Mouse (Mus musculus): ENCODE measurements around the gene B230118H07Rik. TPM values are rescaled to one million over a fixed set of nuclear protein-coding genes. Genes with fewer than 3 reads are reported as not detected.

B230118H07Rik gene
- 10 to 100 TPM; 31.8 to 39.8 (median 35.8) TPM for total RNA-seq (2022)

- DNase-seq (ENCODE audit: low spot score in 2 of 2): no peak
Observed at GRCm38 (mm10) chr2:101649114-101649671, at the start of gene B230118H07Rik, which contains the start of gene Rag1. TSS of gene B230118H07Rik (minus strand) at chr2:101649532. TSS of gene Rag1 (minus strand) at chr2:101649501.

- no peak for DNase-seq (ENCODE audit: low spot score in 2 of 2)
Observed at GRCm38 (mm10) chr2:101695584-101695983, 46.3 kb upstream of the B230118H07Rik start.

GRCm38 (mm10) chr2:101693577-101694215, 44.4 kb upstream of the B230118H07Rik start:
- no peak for DNase-seq (ENCODE audit: low spot score in 2 of 2)

GRCm38 (mm10) chr2:101693043-101693442, 43.7 kb upstream of the B230118H07Rik start:
- DNase-seq (ENCODE audit: low spot score in 2 of 2): no peak

- no peak for DNase-seq (ENCODE audit: low spot score in 2 of 2)
Observed at GRCm38 (mm10) chr2:101690252-101690827, 41.0 kb upstream of the B230118H07Rik start.

- no peak for DNase-seq (ENCODE audit: low spot score in 2 of 2)
Observed at GRCm38 (mm10) chr2:101688011-101688410, 38.7 kb upstream of the B230118H07Rik start.

GRCm38 (mm10) chr2:101684421-101684820, 35.1 kb upstream of the B230118H07Rik start:
- no peak for DNase-seq (ENCODE audit: low spot score in 2 of 2)

GRCm38 (mm10) chr2:101679164-101679784, 29.9 kb upstream of the B230118H07Rik start:
- DNase-seq (ENCODE audit: low spot score in 2 of 2): no peak

- peak; percentile 71 to 83 for DNase-seq (ENCODE audit: low spot score in 2 of 2)
Observed at GRCm38 (mm10) chr2:101678236-101679021, 29.1 kb upstream of the B230118H07Rik start, which contains the start of gene Traf6. TSS of gene Traf6 (plus strand) at chr2:101678429.

GRCm38 (mm10) chr2:101673547-101673946, 24.2 kb upstream of the B230118H07Rik start:
- no peak for DNase-seq (ENCODE audit: low spot score in 2 of 2)

- no peak for DNase-seq (ENCODE audit: low spot score in 2 of 2)
Observed at GRCm38 (mm10) chr2:101668751-101669150, 19.4 kb upstream of the B230118H07Rik start.

GRCm38 (mm10) chr2:101665703-101666092, 16.4 kb upstream of the B230118H07Rik start:
- no peak for DNase-seq (ENCODE audit: low spot score in 2 of 2)

GRCm38 (mm10) chr2:101665058-101665702, 15.8 kb upstream of the B230118H07Rik start:
- peak; percentile 82 to 85 for DNase-seq (ENCODE audit: low spot score in 2 of 2)

GRCm38 (mm10) chr2:101660536-101660935, 11.2 kb upstream of the B230118H07Rik start:
- no peak for DNase-seq (ENCODE audit: low spot score in 2 of 2)

- peak; percentile 46 to 85 for DNase-seq (ENCODE audit: low spot score in 2 of 2)
Observed at GRCm38 (mm10) chr2:101652921-101653597, 3.7 kb upstream of the B230118H07Rik start.

GRCm38 (mm10) chr2:101652204-101652920, 3.0 kb upstream of the B230118H07Rik start:
- no peak for DNase-seq (ENCODE audit: low spot score in 2 of 2)

GRCm38 (mm10) chr2:101650446-101650845, 1.1 kb upstream of the B230118H07Rik start:
- no peak for DNase-seq (ENCODE audit: low spot score in 2 of 2)

- no peak for DNase-seq (ENCODE audit: low spot score in 2 of 2)
Observed at GRCm38 (mm10) chr2:101648361-101648760, 971 bp downstream of the B230118H07Rik start.

GRCm38 (mm10) chr2:101645841-101646240, 3.5 kb downstream of the B230118H07Rik start:
- DNase-seq (ENCODE audit: low spot score in 2 of 2): no peak

Data from layer of hippocampus, adult 8-10 months (tissue).